Mouse (Mus musculus) hindbrain, embryonic 15.5 days (tissue): ENCODE data around the gene Padi2. TPM values are rescaled to one million over a fixed set of nuclear protein-coding genes. Genes with fewer than 3 reads are reported as not detected.

Experiments used
- ATAC-seq: fragments of 200-750 bp; cut with Nextera tagmentation; 2 replicates; pipeline ENCODE4 v1.8.0; 2017; ENCODE audit warnings: low read depth, moderate number of reproducible peaks, moderate TSS enrichment; ENCODE audit not compliant: low FRiP score
- H3K27ac ChIP-seq: fragments of 300-500 bp; sonication (generic); replicated peaks from 2 replicates; pipeline ENCODE4 v1.5.1; 2015; ENCODE audit warnings: mild to moderate bottlenecking, inconsistent platforms
- H3K27me3 ChIP-seq: fragments of 300-500 bp; sonication (generic); 2 replicates; pipeline ENCODE4 v1.6.1; 2015; ENCODE audit warnings: control low read depth, inconsistent platforms
- H3K36me3 ChIP-seq: fragments of 300-500 bp; sonication (generic); 2 replicates; pipeline ENCODE4 v1.6.1; 2015; ENCODE audit warnings: control low read depth, inconsistent platforms
- H3K4me1 ChIP-seq: fragments of 300-500 bp; sonication (generic); replicated peaks from 2 replicates; pipeline ENCODE4 v1.6.1; 2015; ENCODE audit warnings: control low read depth, inconsistent platforms
- H3K4me2 ChIP-seq: fragments of 300-500 bp; sonication (generic); 2 replicates; pipeline ENCODE4 v1.6.1; 2015; ENCODE audit warnings: moderate library complexity, mild to moderate bottlenecking, inconsistent platforms
- H3K4me3 ChIP-seq: fragments of 300-500 bp; sonication (generic); 2 replicates; pipeline ENCODE4 v1.5.1; 2015; ENCODE audit warnings: mild to moderate bottlenecking, inconsistent platforms
- H3K9ac ChIP-seq: fragments of 300-500 bp; sonication (generic); 2 replicates; pipeline ENCODE4 v1.6.1; 2015; ENCODE audit warnings: inconsistent platforms
- H3K9me3 ChIP-seq: fragments of 300-500 bp; sonication (generic); 2 replicates; pipeline ENCODE4 v1.6.1; 2016; ENCODE audit warnings: control low read depth, inconsistent platforms
- WGBS: fragments of 180-500 bp; shearing (Covaris S2); methylation state at CpG from one replicate; pipeline ENCODE4 v1.1.7; 2015; 5-methylcytosine and 5-hydroxymethylcytosine counted together
- polyA plus RNA-seq: library from polyadenylated mRNA; unstranded; fragments of >200 nt; fragmentation: Nextera tagmentation; extraction: Ambion mirVana; gene quantifications from 2 replicates; pipeline ENCODE4 v1.2.1, GENCODE M21; 2015

Gene Padi2
- polyA plus RNA-seq, 1 experiment from 2014 or later: 1.2 TPM

- peaks cover 39% of the 10 kb centered on the region for H3K4me1 ChIP-seq
- peaks cover 28% of the 10 kb centered on the region for H3K36me3 ChIP-seq
- H3K9ac ChIP-seq: no peak overlapping the region
- ATAC-seq: no peak
- WGBS: 9% methylated on average over 7 of the region's 7 CpGs
- no peaks in the 10 kb centered on the region for H3K27me3 ChIP-seq
- no peaks in the 10 kb centered on the region for H3K9me3 ChIP-seq
- H3K4me3 ChIP-seq: no peak overlapping the region
- H3K4me2 ChIP-seq: no peak overlapping the region
- 0 out of 2 replicates have a peak overlapping the region, but pooled peaks have one; percentile 10 for H3K27ac ChIP-seq
Measured at GRCm38 (mm10) chr4:140964620-140965019, 58.5 kb downstream of the Padi2 start.

- ATAC-seq: no peak
- Histone ChIP-seq H3K36me3 (peaks cover 56% of the 10 kb centered on the region), H3K4me3 (no peak overlapping the region), H3K9ac (no peak overlapping the region), H3K4me1 (peaks cover 21% of the 10 kb centered on the region), H3K4me2 (no peak overlapping the region), H3K27me3 (no peaks in the 10 kb centered on the region), H3K9me3 (no peaks in the 10 kb centered on the region), H3K27ac (no peak overlapping the region)
- WGBS: 93% methylated on average over 11 of the region's 11 CpGs
Measured at GRCm38 (mm10) chr4:140967386-140968159, 61.4 kb downstream of the Padi2 start.

- Histone ChIP-seq H3K27ac (no peak overlapping the region), H3K4me3 (no peak overlapping the region), H3K4me2 (no peak overlapping the region), H3K4me1 (no peaks in the 10 kb centered on the region), H3K36me3 (peaks cover 80% of the 10 kb centered on the region), H3K9me3 (no peaks in the 10 kb centered on the region), H3K9ac (no peak overlapping the region), H3K27me3 (no peaks in the 10 kb centered on the region)
- ATAC-seq: no peak
- 88% methylated on average over 13 of the region's 13 CpGs for WGBS
Measured at GRCm38 (mm10) chr4:140971691-140972090, 65.5 kb downstream of the Padi2 start.

GRCm38 (mm10) chr4:140974408-140974807 is 68.3 kb downstream of the Padi2 start:
- no peaks in the 10 kb centered on the region for H3K9me3 ChIP-seq
- no peaks in the 10 kb centered on the region for H3K27me3 ChIP-seq
- no peak overlapping the region for H3K4me3 ChIP-seq
- 97% methylated on average over 6 of the region's 6 CpGs for WGBS
- H3K36me3 ChIP-seq: peaks cover 74% of the 10 kb centered on the region
- ATAC-seq: no peak
- H3K9ac ChIP-seq: no peak overlapping the region
- no peaks in the 10 kb centered on the region for H3K4me1 ChIP-seq
- H3K4me2 ChIP-seq: no peak overlapping the region
- no peak overlapping the region for H3K27ac ChIP-seq

- no peak overlapping the region for H3K9ac ChIP-seq
- WGBS: 96% methylated on average over 7 of the region's 7 CpGs
- no peaks in the 10 kb centered on the region for H3K27me3 ChIP-seq
- H3K4me3 ChIP-seq: no peak overlapping the region
- H3K4me2 ChIP-seq: no peak overlapping the region
- H3K27ac ChIP-seq: no peak overlapping the region
- H3K4me1 ChIP-seq: no peaks in the 10 kb centered on the region
- no peak for ATAC-seq
- peaks cover 71% of the 10 kb centered on the region for H3K36me3 ChIP-seq
- no peaks in the 10 kb centered on the region for H3K9me3 ChIP-seq
Measured at GRCm38 (mm10) chr4:140975356-140975755, 69.2 kb downstream of the Padi2 start.

- Histone ChIP-seq H3K9me3 (no peaks in the 10 kb centered on the region), H3K36me3 (peaks cover 54% of the 10 kb centered on the region), H3K4me2 (no peak overlapping the region), H3K4me1 (no peaks in the 10 kb centered on the region), H3K9ac (no peak overlapping the region), H3K4me3 (no peak overlapping the region), H3K27ac (no peak overlapping the region), H3K27me3 (no peaks in the 10 kb centered on the region)
- ATAC-seq: no peak
- WGBS: 92% methylated on average over 10 of the region's 10 CpGs
Measured at GRCm38 (mm10) chr4:140977278-140977677, 71.1 kb downstream of the Padi2 start.

GRCm38 (mm10) chr4:140977886-140978692 is 71.9 kb downstream of the Padi2 start:
- H3K4me2 ChIP-seq: no peak overlapping the region
- H3K27ac ChIP-seq: no peak overlapping the region
- H3K36me3 ChIP-seq: peaks cover 45% of the 10 kb centered on the region
- H3K9ac ChIP-seq: no peak overlapping the region
- no peaks in the 10 kb centered on the region for H3K4me1 ChIP-seq
- 95% methylated on average over 14 of the region's 14 CpGs for WGBS
- ATAC-seq: no peak
- no peaks in the 10 kb centered on the region for H3K27me3 ChIP-seq
- H3K9me3 ChIP-seq: no peaks in the 10 kb centered on the region
- H3K4me3 ChIP-seq: no peak overlapping the region

GRCm38 (mm10) chr4:140981605-140982004 is 75.5 kb downstream of the Padi2 start:
- Histone ChIP-seq H3K4me2 (no peak overlapping the region), H3K4me3 (no peak overlapping the region), H3K36me3 (peaks cover 23% of the 10 kb centered on the region), H3K9me3 (no peaks in the 10 kb centered on the region), H3K4me1 (peaks cover 13% of the 10 kb centered on the region), H3K9ac (no peak overlapping the region), H3K27me3 (no peaks in the 10 kb centered on the region), H3K27ac (no peak overlapping the region)
- 92% methylated on average over 2 of the region's 2 CpGs for WGBS
- no peak for ATAC-seq

- ATAC-seq: no peak
- Histone ChIP-seq H3K36me3 (peaks cover 16% of the 10 kb centered on the region), H3K4me3 (no peak overlapping the region), H3K9ac (no peak overlapping the region), H3K27ac (no peak overlapping the region), H3K27me3 (no peaks in the 10 kb centered on the region), H3K4me2 (no peak overlapping the region), H3K9me3 (no peaks in the 10 kb centered on the region), H3K4me1 (peaks cover 18% of the 10 kb centered on the region)
- WGBS: 68% methylated on average over 4 of the region's 4 CpGs
Measured at GRCm38 (mm10) chr4:140982808-140983207, 76.7 kb downstream of the Padi2 start.

GRCm38 (mm10) chr4:140983442-140983841 is 77.3 kb downstream of the Padi2 start:
- H3K36me3 ChIP-seq: peaks cover 14% of the 10 kb centered on the region
- H3K4me2 ChIP-seq: no peak overlapping the region
- no peak for ATAC-seq
- no peak overlapping the region for H3K4me3 ChIP-seq
- no peaks in the 10 kb centered on the region for H3K27me3 ChIP-seq
- no peaks in the 10 kb centered on the region for H3K9me3 ChIP-seq
- 21% methylated on average over 9 of the region's 9 CpGs for WGBS
- H3K9ac ChIP-seq: no peak overlapping the region
- H3K27ac ChIP-seq: peak overlapping the region; percentile 58
- peaks cover 24% of the 10 kb centered on the region for H3K4me1 ChIP-seq

GRCm38 (mm10) chr4:140984544-140984943 is 78.4 kb downstream of the Padi2 start:
- no peaks in the 10 kb centered on the region for H3K9me3 ChIP-seq
- no peaks in the 10 kb centered on the region for H3K27me3 ChIP-seq
- H3K9ac ChIP-seq: no peak overlapping the region
- WGBS: 90% methylated on average over 6 of the region's 6 CpGs
- no peak overlapping the region for H3K4me2 ChIP-seq
- H3K4me1 ChIP-seq: peaks cover 35% of the 10 kb centered on the region
- H3K36me3 ChIP-seq: peaks cover 5% of the 10 kb centered on the region
- no peak overlapping the region for H3K27ac ChIP-seq
- H3K4me3 ChIP-seq: no peak overlapping the region
- ATAC-seq: no peak

- Histone ChIP-seq H3K9ac (peak overlapping the region; percentile 98), H3K27ac (peak overlapping the region; percentile 85), H3K4me1 (peaks cover 40% of the 10 kb centered on the region), H3K4me3 (peak overlapping the region; percentile 89), H3K9me3 (no peaks in the 10 kb centered on the region), H3K27me3 (no peaks in the 10 kb centered on the region), H3K36me3 (no peaks in the 10 kb centered on the region), H3K4me2 (peak overlapping the region; percentile 79)
- peak; percentile 24 for ATAC-seq
- 21% methylated on average over 14 of the region's 15 CpGs for WGBS
Measured at GRCm38 (mm10) chr4:140986024-140986710, 80.0 kb downstream of the Padi2 start.
